Comparison of ENCODE assay signal across 8 mouse cellular contexts in the genomic region with DNA sequence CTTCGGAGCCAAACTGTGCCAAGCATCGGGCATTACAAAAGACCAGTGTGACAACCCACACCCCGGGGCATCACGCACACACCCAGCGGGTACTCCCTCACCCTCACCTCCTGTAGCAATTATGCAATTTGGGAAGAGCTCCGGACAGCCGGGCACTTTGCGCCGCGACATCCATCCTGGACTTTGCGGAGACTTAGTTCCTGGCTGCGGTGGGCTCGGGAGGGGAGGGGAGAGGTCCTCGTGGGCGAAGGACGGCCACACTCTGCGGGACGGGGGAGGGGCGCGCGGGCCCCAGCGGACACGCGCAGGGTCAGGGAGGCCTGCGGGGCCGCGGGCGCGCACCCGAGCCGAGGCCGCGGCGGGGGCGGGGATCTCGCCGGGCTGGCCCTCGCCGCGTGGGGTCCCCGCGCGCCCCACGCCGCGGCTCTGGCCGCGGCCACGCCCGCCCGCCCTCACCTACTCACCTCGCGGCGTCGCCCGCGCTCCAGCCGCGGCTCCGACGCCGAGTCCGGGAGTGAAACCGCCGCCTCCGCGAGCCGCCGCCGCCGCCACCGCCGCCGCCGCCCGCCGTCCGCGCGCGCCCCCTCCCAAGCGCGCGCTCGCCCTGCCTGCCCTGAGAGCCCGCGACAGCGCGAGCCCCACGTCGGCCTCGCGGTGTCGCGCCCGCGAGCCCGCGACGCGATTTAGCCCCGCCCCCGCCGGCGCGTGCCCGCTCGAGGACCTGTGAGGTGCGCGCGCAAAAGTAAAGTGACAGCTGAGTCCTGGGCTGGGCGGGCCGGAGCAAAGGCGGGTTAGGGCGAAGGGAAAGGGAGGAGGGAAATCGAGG. TPM values are rescaled to one million over a fixed set of nuclear protein-coding genes. Genes with fewer than 3 reads are reported as not detected.
DNase-seq lines count a peak whose midpoint lies in the region; ATAC-seq and TF ChIP-seq lines count a peak whose summit lies in the region.

No protein-coding gene starts in this region.

- peak overlapping the region; percentile 92 for H3K9ac ChIP-seq in heart, embryonic 14.5 days (ENCODE audit: low read length)
- H3K9ac ChIP-seq in liver, embryonic 11.5 days (ENCODE audit: low read depth, low read length): peak overlapping the region; percentile 77

- H3K9me3 ChIP-seq in forebrain, embryonic 10.5 days: peaks cover 6% of the 10 kb centered on the region; the same call in 1 of the 2 replicates
- no peaks in the 10 kb centered on the region for H3K9me3 ChIP-seq in heart, embryonic 14.5 days (ENCODE audit: control insufficient read depth, low read length)
- no peaks in the 10 kb centered on the region for H3K9me3 ChIP-seq in liver, embryonic 11.5 days (ENCODE audit: control insufficient read depth, low read length)

- H3K79me2 ChIP-seq in myocyte (ENCODE audit: control insufficient read depth, insufficient read depth): peaks cover 22% of the 10 kb centered on the region

- no peaks in the 10 kb centered on the region for H3K27me3 ChIP-seq in forebrain, embryonic 10.5 days (ENCODE audit: poor library complexity, severe bottlenecking)
- no peaks in the 10 kb centered on the region for H3K27me3 ChIP-seq in heart, embryonic 14.5 days (ENCODE audit: control insufficient read depth, insufficient read depth, low read length)
- no peaks in the 10 kb centered on the region for H3K27me3 ChIP-seq in liver, embryonic 11.5 days (replicated peaks; ENCODE audit: control insufficient read depth, insufficient read depth, low read length)
- no peaks in the 10 kb centered on the region for H3K27me3 ChIP-seq in myocyte (ENCODE audit: control insufficient read depth, insufficient read depth, insufficient read length)
- 0 out of 2 replicates have a peak, but pooled peaks cover 1% of the 10 kb centered on the region for H3K27me3 ChIP-seq in splenic B cell, adult 2 months (ENCODE audit: control insufficient read depth, insufficient read depth, low read length, poor library complexity, severe bottlenecking)

- 1% methylated on average over 114 of the region's 116 CpGs for WGBS in forebrain, embryonic 10.5 days
- WGBS in heart, embryonic 14.5 days: 1% methylated on average over 99 of the region's 116 CpGs
- WGBS in liver, embryonic 11.5 days: under 1% methylated on average over 68 of the region's 116 CpGs

- peak; percentile 53 to 59 for DNase-seq in B cell, adult 2 months
- DNase-seq in brain, embryonic 18.5 days (ENCODE audit: low read depth, low spot score): peak; percentile 63
- DNase-seq in forebrain, embryonic 10.5 days (ENCODE audit: extremely low spot score, low spot score): peak; percentile 84
- DNase-seq in kidney, postnatal 10 days: peak; percentile 95
- DNase-seq in liver, embryonic 11.5 days (ENCODE audit: low spot score): peak; percentile 85
- peak; percentile 25 for DNase-seq in splenic B cell, adult 2 months (ENCODE audit: low read depth, low spot score)

- ATAC-seq in heart, embryonic 14.5 days (ENCODE audit: insufficient number of reproducible peaks, insufficient read depth, low FRiP score, low read depth): peak; percentile 88
- peak; percentile 90 for ATAC-seq in liver, embryonic 11.5 days (replicated peaks; ENCODE audit: low FRiP score)

- peak overlapping the region; percentile 69 for H3K4me3 ChIP-seq in forebrain, embryonic 10.5 days
- peak overlapping the region; percentile 73 to 98 for H3K4me3 ChIP-seq in heart, embryonic 14.5 days (ENCODE audit: control insufficient read depth in 1 of 2, insufficient read depth in 1 of 2, low read depth in 1 of 2, low read length in 2 of 2)
- H3K4me3 ChIP-seq in liver, embryonic 11.5 days (ENCODE audit: low read depth, low read length): peak overlapping the region; percentile 73
- H3K4me3 ChIP-seq in myocyte: peak overlapping the region; percentile 61

- H3ac ChIP-seq in myocyte (ENCODE audit: control insufficient read depth, insufficient read length): peak overlapping the region; percentile 30

- H3K36me3 ChIP-seq in forebrain, embryonic 10.5 days (replicated peaks): no peaks in the 10 kb centered on the region
- no peaks in the 10 kb centered on the region for H3K36me3 ChIP-seq in heart, embryonic 14.5 days (ENCODE audit: control insufficient read depth, insufficient read depth, low read length)
- no peaks in the 10 kb centered on the region for H3K36me3 ChIP-seq in liver, embryonic 11.5 days (ENCODE audit: control insufficient read depth, insufficient read depth, low read length)
- no peaks in the 10 kb centered on the region for H3K36me3 ChIP-seq in myocyte (ENCODE audit: control insufficient read depth, insufficient read depth)
- no peaks in the 10 kb centered on the region for H3K36me3 ChIP-seq in splenic B cell, adult 2 months (ENCODE audit: control insufficient read depth, insufficient read depth, low read length, poor library complexity, severe bottlenecking)

- peak; percentile 43 for TF ChIP-seq POLR2A in myocyte (IDR thresholded peaks at IDR 0.05; ENCODE audit: insufficient read length, low read depth)

- H3K27ac ChIP-seq in forebrain, embryonic 10.5 days: peak overlapping the region; percentile 91
- peak overlapping the region; percentile 23 to 81; a peak in 2 of 4 replicates for H3K27ac ChIP-seq in heart, embryonic 14.5 days (replicated peaks in 1 of 2; ENCODE audit: control insufficient read depth in 1 of 2, insufficient read depth in 1 of 2, low read depth in 2 of 2, low read length in 2 of 2)
- peak overlapping the region; percentile 55 for H3K27ac ChIP-seq in liver, embryonic 11.5 days (ENCODE audit: low read depth, low read length)

- peak overlapping the region; percentile 82 for H3K4me2 ChIP-seq in heart, embryonic 14.5 days (ENCODE audit: low read length)
- peak overlapping the region; percentile 81 for H3K4me2 ChIP-seq in liver, embryonic 11.5 days
- H3K4me2 ChIP-seq in myocyte (ENCODE audit: low read depth): peak overlapping the region; percentile 67

- peaks cover 7% of the 10 kb centered on the region for H3K4me1 ChIP-seq in forebrain, embryonic 10.5 days
- no peaks in the 10 kb centered on the region for H3K4me1 ChIP-seq in heart, embryonic 14.5 days (ENCODE audit: control insufficient read depth in 2 of 2, insufficient read depth in 2 of 2, low read length in 2 of 2)
- H3K4me1 ChIP-seq in liver, embryonic 11.5 days (replicated peaks; ENCODE audit: control insufficient read depth, insufficient read depth, low read length): no peaks in the 10 kb centered on the region

TF ChIP-seq in myocyte, 11 proteins besides CTCF, POLR2A, EP300 and RAD21:
- no peak for TF ChIP-seq TCF3 (IDR thresholded peaks at IDR 0.05; ENCODE audit: insufficient read length, low read depth)
- no peak for TF ChIP-seq SRF (IDR thresholded peaks at IDR 0.05; ENCODE audit: control insufficient read depth, insufficient read length, low read depth)
- TF ChIP-seq MYOG (IDR thresholded peaks at IDR 0.05; ENCODE audit: control insufficient read depth in 1 of 3, insufficient read depth in 1 of 3, insufficient read length in 2 of 3, low read depth in 2 of 3): peak in 1 of 3 experiments; percentile 60
- no peak for TF ChIP-seq MAX (IDR thresholded peaks at IDR 0.05; ENCODE audit: low read depth)
- no peak for TF ChIP-seq POLR2AphosphoS2 (IDR thresholded peaks at IDR 0.05; ENCODE audit: insufficient read length, low read depth)
- no peak for TF ChIP-seq TCF12 (IDR thresholded peaks at IDR 0.05; ENCODE audit: insufficient read depth, poor library complexity, severe bottlenecking)
- TF ChIP-seq USF1 (IDR thresholded peaks at IDR 0.05; ENCODE audit: low read depth): no peak
- peak; percentile 52; the same call in 1 of the 2 replicates for TF ChIP-seq CEBPB (IDR thresholded peaks at IDR 0.05; ENCODE audit: insufficient read depth, poor library complexity, severe bottlenecking)
- TF ChIP-seq MYOD1 (IDR thresholded peaks at IDR 0.05; ENCODE audit: control insufficient read depth in 1 of 3, insufficient read length in 2 of 3, low read depth in 2 of 3): peak in 1 of 3 experiments; percentile 51
- TF ChIP-seq E2F4 (IDR thresholded peaks at IDR 0.05; ENCODE audit: insufficient read depth): no peak
- no peak for TF ChIP-seq REST (IDR thresholded peaks at IDR 0.05; ENCODE audit: insufficient read depth, insufficient read length)
TF ChIP-seq in myocyte: peak in this region for 3.

RNA-seq across cellular contexts. Expression of gene Ube2e2, which starts 0.7 kb away (rescaled TPM):
- 42.6 and 44.6 TPM in 2 replicates for polyA plus RNA-seq in forebrain, embryonic 10.5 days (2016; fragmentation: Nextera tagmentation; extraction: Ambion mirVana)
- 47.7 and 53.7 TPM in 2 replicates for polyA plus RNA-seq in heart, embryonic 14.5 days (2014; fragmentation: Nextera tagmentation; extraction: Ambion mirVana)
- polyA plus RNA-seq in liver, embryonic 11.5 days (2014; fragmentation: Nextera tagmentation; extraction: Ambion mirVana): 16.8 and 17.1 TPM in 2 replicates
- polyA plus RNA-seq in myocyte (2012; fragmentation: generic; extraction: Trizol): 37.7 TPM

Comparison
In these comparisons a context has a peak if more than half of its experiments do, and no peak if none do; other contexts are left out.
1. Peak in every context shown above with its lines: DNase-seq, ATAC-seq, H3K4me3 ChIP-seq and H3K27ac ChIP-seq.
2. DNase-seq: peak in every context shown above with its lines; median percentile 95 in kidney, postnatal 10 days; 85 in liver, embryonic 11.5 days; 84 in forebrain, embryonic 10.5 days; 63 in brain, embryonic 18.5 days; 56 in B cell, adult 2 months; 25 in splenic B cell, adult 2 months.